Mouse (Mus musculus) CD4-positive, CD25-positive, alpha-beta regulatory T cell, adult 4 months (primary cell): Measurements from ENCODE around the gene AI597479. TPM values are rescaled to one million over a fixed set of nuclear protein-coding genes. Genes with fewer than 3 reads are reported as not detected.

Source experiments
- ATAC-seq: one replicate; pipeline ENCODE4 v1.8.0; 2017
- polyA plus RNA-seq, 2 experiments: library from polyadenylated mRNA; unstranded; fragments of 100-300 nt; shearing (Covaris generic); gene quantifications; one replicate each; pipeline ENCODE4 v1.2.1; 2017

The AI597479 gene
- 10 to 100 TPM; 13.6 to 16.8 TPM for polyA plus RNA-seq

DNA sequence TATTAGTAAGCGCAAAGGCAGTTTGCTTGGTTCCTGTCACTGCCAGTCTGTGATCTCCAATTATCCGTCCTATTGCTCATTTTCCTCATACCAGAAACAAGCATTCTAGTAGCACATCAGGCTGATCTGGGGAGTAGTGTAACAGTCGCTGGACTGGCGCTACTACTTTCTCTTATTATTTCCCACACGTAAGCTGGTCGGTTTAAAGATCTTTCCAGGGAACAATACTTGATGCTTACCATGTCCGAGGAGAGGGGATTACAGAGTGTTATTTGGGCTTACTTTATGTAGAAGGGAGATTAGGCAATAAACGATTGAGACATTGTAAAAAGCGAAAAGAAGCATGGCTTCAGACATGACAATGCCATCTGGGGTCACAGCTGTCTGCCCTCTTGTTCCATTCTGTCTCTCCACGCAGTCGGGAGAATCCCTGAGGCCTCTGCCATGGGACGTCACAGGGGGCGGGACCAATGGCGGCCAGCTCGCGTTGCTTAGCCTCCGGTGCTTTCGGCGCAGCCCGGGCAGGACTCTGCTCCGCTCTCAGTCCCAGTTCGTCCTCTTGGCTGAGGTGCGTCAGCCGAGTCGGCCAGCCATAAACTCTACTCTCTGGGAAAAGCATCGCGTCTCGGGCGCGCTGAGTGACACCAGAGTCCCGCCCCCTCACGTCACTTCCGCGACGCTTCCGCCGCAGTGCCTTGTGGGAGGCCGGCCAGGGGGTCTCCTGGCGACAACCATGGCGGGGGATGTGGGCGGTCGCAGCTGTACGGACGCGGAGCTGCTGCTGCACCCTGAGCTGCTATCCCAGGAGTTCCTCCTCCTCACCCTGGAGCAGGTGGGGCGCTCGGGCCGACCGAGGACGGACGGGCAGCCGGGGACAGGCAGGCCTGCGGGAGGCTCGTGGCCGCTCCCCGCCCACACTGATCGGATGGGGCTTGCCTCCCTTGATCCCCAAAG, at the start of gene AI597479, which contains the start of gene Tgfbrap1:
TSS of gene AI597479 (plus strand) at position 680 of the 954 bp plus-strand sequence.
TSS of gene Tgfbrap1 (minus strand) at position 607 of the 954 bp plus-strand sequence.
- ATAC-seq: peak; percentile 93

GRCm38 (mm10) chr1:43051903-43052302, 46.6 kb upstream of the AI597479 start:
- no peak for ATAC-seq

- ATAC-seq: no peak
These were observed 32.7 kb upstream of the AI597479 start for GRCm38 (mm10) chr1:43065615-43066310.

DNA sequence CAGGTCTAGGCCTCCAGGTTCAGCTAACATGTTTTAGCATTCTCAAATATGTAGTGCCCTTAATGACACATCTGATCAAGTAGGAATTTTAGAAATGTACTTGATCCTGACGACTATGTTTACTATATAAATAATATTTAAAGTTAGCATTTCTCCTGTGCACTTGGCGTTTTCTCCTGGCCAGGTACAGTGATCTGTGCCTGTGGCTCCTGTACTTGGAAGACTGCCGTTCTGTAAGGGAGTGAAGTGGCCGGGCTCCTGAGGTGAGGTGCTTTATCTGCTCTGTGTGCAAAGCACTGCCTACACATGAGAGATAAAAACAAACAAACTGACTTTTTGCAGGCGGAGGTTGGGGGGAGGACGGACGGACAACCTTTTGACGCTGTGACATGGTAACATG, 31.9 kb upstream of the AI597479 start:
- no peak for ATAC-seq

DNA sequence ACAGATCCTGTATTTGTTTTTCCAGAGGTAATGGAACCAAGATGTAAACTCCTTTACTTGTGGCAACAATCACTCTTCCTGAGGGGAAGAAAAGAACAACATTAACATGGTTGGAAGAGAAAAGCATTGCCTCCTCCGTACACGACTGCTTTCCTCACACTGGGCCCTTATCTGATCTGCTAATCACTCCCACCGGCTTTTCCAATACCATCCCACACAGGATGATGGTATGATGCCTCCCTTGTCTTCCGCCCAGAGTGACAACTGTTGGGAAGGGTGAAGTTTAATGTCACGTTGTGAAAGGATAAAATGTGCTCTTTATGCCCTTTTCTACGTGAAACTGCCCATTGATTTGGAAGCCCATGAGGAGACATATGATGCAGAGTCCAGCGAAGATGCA, 31.0 kb upstream of the AI597479 start:
- no peak for ATAC-seq

DNA sequence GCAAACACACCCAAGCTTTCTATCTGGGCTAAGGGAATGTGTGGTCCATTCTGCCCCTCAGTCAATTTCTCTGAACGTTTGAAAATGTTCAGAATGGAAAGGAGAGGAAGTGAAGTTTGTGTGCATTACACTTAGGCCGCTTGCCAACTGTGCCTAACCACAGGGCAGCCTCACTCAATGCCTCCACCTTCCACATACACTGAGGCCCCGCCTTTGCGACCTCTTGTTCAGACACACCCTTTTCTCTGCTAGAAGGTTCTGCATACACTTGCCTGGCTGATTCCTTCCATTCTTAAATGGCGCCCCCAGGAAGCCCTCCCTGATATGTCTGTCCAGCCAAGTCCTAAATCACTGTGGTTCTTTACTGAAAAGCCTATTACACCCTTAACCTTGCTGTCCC, 27.8 kb upstream of the AI597479 start:
- ATAC-seq: peak; percentile 39

DNA sequence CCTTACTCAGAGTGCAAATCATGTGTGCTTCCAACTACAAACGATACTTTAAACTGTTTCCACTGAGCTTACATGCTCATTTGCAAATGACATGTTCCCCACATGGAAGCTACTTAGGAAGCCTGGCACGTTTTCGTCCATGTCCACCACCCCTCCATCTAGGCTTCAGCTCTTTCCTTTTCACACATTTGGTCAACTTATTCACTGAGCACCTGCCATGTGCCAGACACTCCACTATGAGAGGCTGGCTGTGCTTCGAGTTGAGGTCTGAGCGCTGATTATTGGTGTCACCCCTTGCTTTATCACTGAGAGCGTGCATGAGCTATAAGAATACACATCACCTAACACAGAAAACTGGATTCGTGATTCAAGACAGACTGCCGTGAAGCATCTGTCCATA, 26.5 kb upstream of the AI597479 start:
- ATAC-seq: no peak

DNA sequence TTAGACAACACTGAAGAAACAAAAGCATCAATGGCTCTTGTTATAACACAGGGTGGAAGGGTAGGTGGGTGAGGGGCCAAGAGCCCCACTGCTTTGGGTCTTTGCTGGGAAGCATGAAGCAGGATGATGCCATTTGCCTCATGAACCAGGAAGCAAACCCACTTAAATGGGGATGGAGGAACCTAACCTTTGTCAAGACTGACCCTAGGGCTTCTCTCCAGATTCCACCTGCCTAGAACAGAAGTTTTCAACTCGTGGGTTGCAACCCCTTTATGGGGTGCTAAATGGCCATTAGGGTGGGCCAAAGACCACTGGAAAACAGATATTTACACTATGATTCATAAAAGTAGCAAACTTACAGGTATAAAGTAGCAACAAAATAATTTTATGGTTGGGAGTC, 25.9 kb upstream of the AI597479 start:
- no peak for ATAC-seq

GRCm38 (mm10) chr1:43074791-43075190, 23.7 kb upstream of the AI597479 start:
- no peak for ATAC-seq

DNA sequence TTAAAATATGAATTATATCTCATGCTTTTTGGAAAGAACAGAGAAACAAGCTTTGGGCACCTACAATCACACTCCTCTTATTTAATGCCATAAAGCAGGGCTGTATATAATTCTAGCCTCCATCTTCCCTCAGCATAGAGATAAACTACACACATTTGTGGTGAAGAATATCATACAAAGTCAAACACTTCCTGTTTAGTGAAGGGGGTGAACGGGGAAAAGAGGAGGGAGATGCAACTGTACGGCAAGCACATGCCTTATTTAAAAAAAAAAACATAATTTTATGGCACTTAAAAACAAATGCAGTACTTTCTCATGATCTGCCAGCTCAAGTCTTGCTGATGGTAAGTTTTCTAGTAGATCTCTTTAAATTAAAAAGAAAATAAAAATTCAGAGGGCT, 20.4 kb upstream of the AI597479 start:
- no peak for ATAC-seq

DNA sequence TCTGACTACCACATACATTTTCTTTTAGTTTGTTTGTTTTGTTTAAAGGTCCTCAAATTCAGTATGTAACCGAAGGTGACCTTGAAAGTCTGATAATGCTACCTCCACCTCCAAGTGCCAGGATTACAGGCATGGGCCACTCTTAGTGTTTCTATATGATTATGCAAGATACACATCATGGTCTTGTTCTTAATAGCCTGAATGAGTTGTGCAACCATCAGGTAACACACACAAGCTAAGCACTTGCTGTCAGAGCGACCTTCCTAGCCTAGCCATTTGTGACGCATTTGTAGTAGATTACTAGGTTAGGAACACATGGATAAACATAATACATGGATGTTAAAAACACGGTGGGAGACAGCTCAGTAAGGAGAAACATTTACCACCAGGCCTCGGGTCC, 15.6 kb upstream of the AI597479 start:
- ATAC-seq: no peak

GRCm38 (mm10) chr1:43090418-43090817, 8.1 kb upstream of the AI597479 start:
- no peak for ATAC-seq

DNA sequence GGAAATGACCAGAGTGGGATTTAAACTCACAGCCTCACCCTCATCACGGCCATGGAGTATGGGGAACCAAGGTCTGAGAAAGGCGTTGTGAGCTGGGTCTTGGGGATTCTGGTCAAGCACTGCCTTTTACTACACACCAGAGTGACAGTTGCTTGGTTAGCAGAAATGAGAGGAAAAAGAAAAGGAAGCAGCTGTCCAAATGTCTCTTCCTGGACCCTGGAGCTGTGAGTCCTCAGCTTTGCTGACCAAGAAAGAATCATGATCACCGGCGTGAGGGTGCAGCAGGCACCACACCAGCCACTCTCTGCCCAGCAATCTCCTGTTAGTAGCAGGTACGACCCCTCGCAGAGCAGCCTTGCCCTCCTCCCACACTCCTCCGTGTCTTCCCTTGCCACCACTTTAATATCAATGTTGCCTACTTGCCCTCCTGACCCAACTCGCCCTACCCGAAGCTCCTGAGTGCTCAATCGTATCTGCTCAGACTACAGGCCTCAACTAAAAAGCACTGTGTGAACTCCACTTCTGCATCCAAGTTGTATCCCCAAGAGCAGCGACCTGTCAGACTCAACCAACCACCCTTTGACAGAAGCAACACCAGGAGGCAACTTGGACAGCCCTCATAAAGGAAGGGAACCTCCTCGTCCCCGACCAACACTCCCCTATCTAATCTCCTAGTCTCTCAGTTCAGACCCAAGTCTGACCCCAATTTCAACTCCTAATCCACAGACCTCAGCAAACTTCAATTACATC, 7.0 kb upstream of the AI597479 start:
- ATAC-seq: peak; percentile 21

DNA sequence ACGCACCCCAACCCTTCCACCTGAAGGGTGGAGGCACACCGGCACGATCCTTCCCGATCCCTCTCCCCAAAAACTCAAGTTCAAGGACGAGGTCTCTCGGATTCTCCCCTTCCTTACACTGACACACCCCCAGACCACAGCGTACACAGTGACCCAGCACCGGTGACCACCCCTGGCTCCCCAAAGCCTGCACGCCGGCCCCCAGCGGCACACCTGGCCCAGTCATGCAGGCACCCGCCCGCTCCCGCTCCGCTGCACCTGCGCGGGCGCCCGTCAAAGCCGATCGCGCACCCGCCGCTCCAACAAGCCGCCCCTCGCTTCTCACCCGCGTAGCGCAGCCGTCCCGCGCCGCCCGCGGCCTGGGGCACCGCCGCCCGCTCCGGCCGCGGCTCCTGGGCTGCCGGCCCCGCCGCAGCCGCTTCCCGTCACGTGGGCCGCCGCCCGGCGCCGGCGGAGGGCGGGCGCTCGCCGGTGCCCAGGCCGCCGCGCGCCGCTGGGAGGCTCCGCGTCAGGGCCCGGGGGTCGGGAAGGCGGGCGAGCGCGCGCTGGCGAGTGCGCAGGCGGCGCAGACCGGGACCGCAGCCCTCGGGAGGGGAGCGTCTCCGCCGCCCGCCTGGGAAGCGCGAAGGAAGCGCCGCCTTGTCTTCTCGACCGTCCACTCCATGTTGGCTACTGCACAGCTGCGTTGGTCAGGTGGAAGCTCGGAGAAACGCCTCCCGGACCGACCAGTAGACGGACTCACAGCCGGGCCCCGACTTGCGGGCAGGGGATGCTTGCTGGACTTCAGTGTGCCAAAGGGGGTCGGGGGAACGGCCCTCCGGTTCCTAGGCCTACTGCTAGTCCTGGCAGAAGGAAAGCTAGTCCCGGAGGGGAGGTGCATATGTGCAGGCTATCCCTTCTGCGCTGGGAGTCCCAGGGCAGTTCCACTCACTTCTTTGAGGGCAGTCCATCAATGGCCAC, 6.2 kb upstream of the AI597479 start:
- peak; percentile 84 for ATAC-seq

GRCm38 (mm10) chr1:43094206-43094605, 4.3 kb upstream of the AI597479 start:
- no peak for ATAC-seq

DNA sequence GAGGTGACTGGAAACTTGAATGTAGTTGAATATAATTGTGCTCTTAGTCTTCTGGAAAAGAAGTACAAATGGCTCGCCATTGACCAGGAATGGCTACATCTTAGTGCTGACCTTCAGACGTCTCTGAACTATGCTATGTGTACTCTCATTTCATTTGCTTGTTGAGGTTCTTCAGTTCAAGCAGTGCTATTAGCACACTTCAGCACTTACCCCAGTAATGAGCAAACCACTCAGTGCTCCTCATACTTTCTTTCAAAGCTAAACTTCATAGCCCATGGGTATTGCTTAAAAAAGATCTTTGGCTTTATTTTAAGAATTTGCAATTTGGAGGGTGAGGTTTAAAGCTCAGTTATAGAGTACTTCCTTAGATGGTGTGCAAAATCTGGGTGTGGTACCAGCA, 10.2 kb downstream of the AI597479 start:
- ATAC-seq: no peak

GRCm38 (mm10) chr1:43110556-43110955, 12.0 kb downstream of the AI597479 start:
- peak; percentile 96 for ATAC-seq

DNA sequence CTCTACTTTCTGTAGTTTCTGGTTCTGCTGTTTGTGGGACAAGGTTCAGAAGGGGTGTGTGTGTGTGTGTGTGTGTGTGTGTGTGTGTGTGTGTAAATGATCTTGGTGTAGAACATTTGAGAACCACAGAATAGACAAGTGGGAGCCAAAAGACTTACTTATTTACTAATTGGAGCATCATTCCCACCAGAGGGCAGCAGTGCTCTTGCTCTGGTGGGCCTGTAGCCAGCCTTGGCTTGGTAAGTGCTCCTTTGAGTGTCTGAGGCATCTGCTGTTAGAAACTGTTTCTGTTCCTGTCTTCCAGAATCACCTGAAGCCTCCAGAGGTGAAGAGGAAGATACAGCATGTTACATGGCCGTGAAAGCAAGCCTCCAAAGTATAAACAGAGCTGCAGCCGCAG, 14.4 kb downstream of the AI597479 start:
- ATAC-seq: no peak

GRCm38 (mm10) chr1:43117435-43117834, 18.9 kb downstream of the AI597479 start:
- ATAC-seq: no peak

DNA sequence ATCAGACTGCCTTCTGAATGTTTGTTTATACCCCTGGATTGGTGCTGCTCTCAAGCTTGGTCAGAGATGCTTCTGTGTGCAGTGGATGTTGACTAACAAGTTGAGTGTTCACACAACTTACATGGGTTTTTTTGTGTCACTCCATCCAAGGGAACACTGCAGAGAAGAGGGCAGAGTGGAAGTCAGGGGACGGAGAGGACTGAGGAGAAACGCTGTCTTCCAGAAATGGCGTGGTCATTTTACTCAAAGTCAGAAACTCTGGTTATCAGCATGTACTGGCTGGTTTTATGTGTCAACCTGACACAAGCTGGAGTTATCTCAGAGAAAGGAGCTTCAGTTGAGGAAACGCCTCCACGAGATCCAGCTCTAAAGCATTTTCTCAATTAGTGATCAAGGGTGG, 22.4 kb downstream of the AI597479 start:
- ATAC-seq: no peak

- no peak for ATAC-seq
These were observed 24.1 kb downstream of the AI597479 start for GRCm38 (mm10) chr1:43122616-43123015.

GRCm38 (mm10) chr1:43124726-43125125, 26.2 kb downstream of the AI597479 start:
- ATAC-seq: no peak
